Mouse (Mus musculus): ENCODE measurements around the gene M1ap. TPM values are rescaled to one million over a fixed set of nuclear protein-coding genes. Genes with fewer than 3 reads are reported as not detected.

Gene M1ap
- total and polyA plus RNA-seq, 3 experiments, result 2.4 to 6.4 (median 3.9) TPM

DNA sequence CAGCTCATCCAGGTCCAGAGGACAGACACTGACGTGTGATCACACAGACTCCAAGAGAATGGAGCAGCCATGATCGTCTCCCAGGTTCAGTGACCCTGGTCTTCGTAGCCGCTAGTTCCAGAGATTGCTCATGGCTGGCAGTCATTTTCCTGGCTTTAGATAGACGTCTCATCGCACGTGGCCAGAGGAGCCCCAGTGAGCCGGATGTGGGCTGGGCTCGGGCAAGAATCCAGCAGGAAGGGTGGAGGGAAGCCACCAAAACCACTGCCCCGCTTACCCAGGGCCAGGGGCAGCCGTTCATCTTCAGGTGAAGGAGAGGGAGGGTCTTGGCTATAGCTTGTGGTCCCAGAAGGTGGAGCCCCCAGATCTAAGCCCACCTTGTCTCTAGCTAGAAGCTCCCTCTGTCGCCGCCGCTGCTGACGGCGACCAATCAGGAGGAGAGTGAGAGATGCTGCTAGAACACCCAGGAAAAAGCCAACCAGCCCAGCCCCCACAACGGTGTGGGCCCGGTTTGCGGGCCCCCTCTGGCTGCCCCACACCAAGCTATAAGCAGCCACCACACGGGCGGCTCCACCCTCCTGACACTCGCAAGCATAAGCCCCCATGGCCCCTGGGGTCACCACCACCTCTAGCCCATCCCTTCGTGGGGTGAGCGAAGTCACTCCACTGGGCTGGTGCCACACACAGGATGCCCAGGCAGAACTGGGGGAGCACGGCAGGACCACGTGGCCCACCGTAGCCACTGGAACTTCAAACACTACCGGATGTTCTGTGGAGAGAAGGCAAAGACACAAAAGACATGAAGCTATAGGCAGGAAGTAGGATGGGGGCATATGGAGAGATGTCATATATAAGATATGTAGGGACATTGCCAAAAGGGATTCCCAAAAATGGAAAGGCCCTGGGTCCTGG, 33.1 kb upstream of the M1ap start:
- Histone ChIP-seq H3K36me3 (replicated peaks in 1 of 2; ENCODE audit: control insufficient read depth in 1 of 2, insufficient read depth in 1 of 2, low read length in 1 of 2) (no peaks in the 10 kb centered on the region), H3K27ac (ENCODE audit: insufficient read depth, low read depth) (no peak overlapping the region), H3K4me3 (replicated peaks in 1 of 3; ENCODE audit: low read depth in 2 of 3, low read length in 2 of 3, poor library complexity in 1 of 3) (no peak overlapping the region), H3K9me3 (replicated peaks; ENCODE audit: low read length) (no peaks in the 10 kb centered on the region), H3K27me3 (replicated peaks) (no peaks in the 10 kb centered on the region), H3K9ac (ENCODE audit: insufficient read depth, low read depth) (no peak overlapping the region), H3K4me1 (ENCODE audit: control insufficient read depth in 1 of 2, insufficient read depth in 2 of 2) (peaks cover 3 to 28% of the 10 kb centered on the region in 2 experiments; a peak in 3 of 4 replicates), H3K79me2 (replicated peaks; ENCODE audit: control insufficient read depth, extremely low read depth, insufficient read depth, poor library complexity, severe bottlenecking) (no peaks in the 10 kb centered on the region), H3K4me2 (ENCODE audit: insufficient read depth, low read depth, poor library complexity, severe bottlenecking) (no peak overlapping the region)
- no peak for DNase-seq (ENCODE audit: extremely low read depth)
- TF ChIP-seq ETS1 (conservative IDR thresholded peaks at IDR 0.05; ENCODE audit: low read depth, low read length) (no peak), POLR2A (IDR thresholded peaks at IDR 0.05; ENCODE audit: low read depth, low read length) (no peak), MAFK (IDR thresholded peaks at IDR 0.05; ENCODE audit: insufficient replicate concordance, low read length) (no peak), MYC (IDR thresholded peaks at IDR 0.05; ENCODE audit: low read depth, low read length) (no peak), NRF1 (IDR thresholded peaks at IDR 0.05; ENCODE audit: low read depth, low read length) (no peak), IRF4 (IDR thresholded peaks at IDR 0.05; ENCODE audit: low read depth, low read length) (no peak), NELFE (IDR thresholded peaks at IDR 0.05; ENCODE audit: low read depth, low read length) (no peak), SMC3 (IDR thresholded peaks at IDR 0.05; ENCODE audit: low read depth, low read length) (no peak), EP300 (IDR thresholded peaks at IDR 0.05; ENCODE audit: low read length) (no peak), MXI1 (IDR thresholded peaks at IDR 0.05; ENCODE audit: low read depth, low read length) (no peak), MAX (IDR thresholded peaks at IDR 0.05; ENCODE audit: low read length) (no peak), RAD21 (IDR thresholded peaks at IDR 0.05; ENCODE audit: low read depth, low read length) (no peak), UBTF (IDR thresholded peaks at IDR 0.05; ENCODE audit: low read depth, low read length) (no peak), E2F4 (IDR thresholded peaks at IDR 0.05; ENCODE audit: insufficient replicate concordance, low read depth, low read length) (no peak), ZMIZ1 (IDR thresholded peaks at IDR 0.05; ENCODE audit: low read depth, low read length) (no peak), USF1 (IDR thresholded peaks at IDR 0.05; ENCODE audit: low read depth, low read length) (no peak), JUND (conservative IDR thresholded peaks at IDR 0.05; ENCODE audit: low read depth, low read length) (no peak), CTCF (conservative IDR thresholded peaks at IDR 0.05 in 1 of 2, IDR thresholded peaks at IDR 0.05 in 1 of 2; ENCODE audit: low read depth in 2 of 2, low read length in 2 of 2) (no peak)
- dilution Hi-C loops (cut with MboI; ENCODE audit: extremely low pct_ligation_motif_present, extremely low pct_unique_long_range_greater_than_20kb, low sequenced_read_pairs), result no loop called here
- in situ Hi-C loops (cut with MboI; ENCODE audit: low pct_ligation_motif_present, low pct_unique_long_range_greater_than_20kb, low sequenced_read_pairs), result loop anchor here (5.0 kb wide), 1 partner anchor 189 kb away; the partner anchor contains the start of genes Ccdc142 and Gm42688

DNA sequence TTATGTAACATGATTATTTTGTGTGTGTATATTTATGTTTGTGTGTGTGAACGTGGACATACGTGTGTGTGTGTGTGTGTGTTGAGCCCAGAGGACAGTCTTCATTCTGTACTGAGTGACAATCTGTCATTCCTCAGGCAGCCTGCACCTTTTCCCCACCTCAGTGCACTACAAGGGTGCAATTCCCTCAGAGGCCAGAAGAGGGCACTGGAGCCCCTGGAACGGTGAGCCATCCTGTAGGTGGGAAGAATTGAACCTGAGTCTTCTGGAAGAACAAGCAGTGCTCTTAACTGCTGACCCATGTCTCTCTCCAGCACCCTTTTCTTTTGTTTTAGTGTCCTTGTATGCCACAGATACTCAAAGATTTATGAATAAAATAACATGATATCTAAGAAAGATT, 30.8 kb upstream of the M1ap start:
- H3K4me1 ChIP-seq (ENCODE audit: control insufficient read depth in 1 of 2, insufficient read depth in 2 of 2), result peaks cover 2 to 15% of the 10 kb centered on the region in 2 experiments; a peak in 3 of 4 replicates
- no peak overlapping the region for H3K9ac ChIP-seq (ENCODE audit: insufficient read depth, low read depth)
- H3K27ac ChIP-seq (ENCODE audit: insufficient read depth, low read depth), result no peak overlapping the region
- H3K27me3 ChIP-seq (replicated peaks), result no peaks in the 10 kb centered on the region
- no peaks in the 10 kb centered on the region for H3K9me3 ChIP-seq (replicated peaks; ENCODE audit: low read length)
- dilution Hi-C loops (cut with MboI; ENCODE audit: extremely low pct_ligation_motif_present, extremely low pct_unique_long_range_greater_than_20kb, low sequenced_read_pairs) (no loop called here), in situ Hi-C loops (cut with MboI; ENCODE audit: low pct_ligation_motif_present, low pct_unique_long_range_greater_than_20kb, low sequenced_read_pairs) (loop anchor here (5.0 kb wide), 1 partner anchor 51 kb away; no protein-coding TSS in a partner anchor)
- TF ChIP-seq RAD21 (IDR thresholded peaks at IDR 0.05; ENCODE audit: low read depth, low read length), result peak; percentile 87
- no peak for TF ChIP-seq E2F4 (IDR thresholded peaks at IDR 0.05; ENCODE audit: insufficient replicate concordance, low read depth, low read length)
- no peak for TF ChIP-seq POLR2AphosphoS2 (IDR thresholded peaks at IDR 0.05; ENCODE audit: low read depth, low read length)
- TF ChIP-seq SMC3 (IDR thresholded peaks at IDR 0.05; ENCODE audit: low read depth, low read length), result peak; percentile 87
- no peak for TF ChIP-seq ZNF384 (IDR thresholded peaks at IDR 0.05; ENCODE audit: low read depth, low read length)
- TF ChIP-seq CTCF (conservative IDR thresholded peaks at IDR 0.05 in 1 of 2, IDR thresholded peaks at IDR 0.05 in 1 of 2; ENCODE audit: low read depth in 2 of 2, low read length in 2 of 2), result peak; percentile 88 to 94
- TF ChIP-seq ZC3H11A (IDR thresholded peaks at IDR 0.05; ENCODE audit: low read depth, low read length), result peak; percentile 35
- DNase-seq (ENCODE audit: extremely low read depth), result peak; percentile 75
- H3K79me2 ChIP-seq (replicated peaks; ENCODE audit: control insufficient read depth, extremely low read depth, insufficient read depth, poor library complexity, severe bottlenecking), result no peaks in the 10 kb centered on the region
- no peak overlapping the region for H3K4me2 ChIP-seq (ENCODE audit: insufficient read depth, low read depth, poor library complexity, severe bottlenecking)
- H3K36me3 ChIP-seq (replicated peaks in 1 of 2; ENCODE audit: control insufficient read depth in 1 of 2, insufficient read depth in 1 of 2, low read length in 1 of 2), result no peaks in the 10 kb centered on the region
- H3K4me3 ChIP-seq (replicated peaks in 1 of 3; ENCODE audit: low read depth in 2 of 3, low read length in 2 of 3, poor library complexity in 1 of 3), result no peak overlapping the region

Measured in CH12.LX (cell line).